Mouse (Mus musculus): Measurements from ENCODE around the gene Cux1. TPM values are rescaled to one million over a fixed set of nuclear protein-coding genes. Genes with fewer than 3 reads are reported as not detected.

Gene Cux1
- polyA plus RNA-seq, 1 experiment = 24.7 TPM

DNA sequence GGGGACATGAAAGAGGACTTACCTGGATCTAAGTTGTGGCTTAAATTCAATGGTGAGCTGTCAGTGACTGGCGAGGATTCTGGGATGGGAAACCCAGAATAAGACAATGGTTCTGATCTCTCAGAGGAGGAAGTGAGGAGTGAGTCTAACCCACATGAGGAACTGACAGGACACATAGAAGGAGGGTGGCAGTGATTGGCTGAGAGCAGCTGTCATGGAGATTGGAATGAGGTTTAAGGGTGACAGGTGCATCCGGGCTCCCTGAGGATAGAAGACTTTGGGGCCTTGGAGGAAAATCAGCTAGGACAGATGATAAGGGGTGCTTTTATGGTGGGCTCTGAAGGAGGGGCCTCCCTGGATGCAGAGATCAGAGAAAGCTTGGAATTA lies 320.8 kb downstream of the Cux1 start, which contains the start of gene Sh2b2:
Gene Sh2b2, minus strand, starts transcription at position 105 of the 387 bp plus-strand sequence.
- Histone ChIP-seq H3K36me3 (ENCODE audit: control insufficient read depth, insufficient read depth, low read length) (peaks cover 4% of the 10 kb centered on the region), H3K27me3 (ENCODE audit: control insufficient read depth, insufficient read depth, low read length) (peaks cover 9% of the 10 kb centered on the region), H3K4me3 (ENCODE audit: extremely low read depth, insufficient read depth, insufficient read length) (peak within 1 kb of the TSS; percentile 84; the same call in 1 of the 2 replicates), H3K4me1 (ENCODE audit: control insufficient read depth, insufficient read depth, insufficient read length) (peaks cover 28% of the 10 kb centered on the region), H3K27ac (ENCODE audit: insufficient read depth, low read length) (peak within 1 kb of the TSS; percentile 70)
- no peak for DNase-seq (ENCODE audit: low read depth in 1 of 2, low spot score in 2 of 2)
- 19% methylated on average over 2 of the region's 2 CpGs for WGBS
- no peak for TF ChIP-seq CTCF (IDR thresholded peaks at IDR 0.05; ENCODE audit: extremely low read depth, insufficient read depth, insufficient read length, insufficient replicate concordance)
- TF ChIP-seq POLR2A (IDR thresholded peaks at IDR 0.05; ENCODE audit: low read depth, low read length) = no peak

DNA sequence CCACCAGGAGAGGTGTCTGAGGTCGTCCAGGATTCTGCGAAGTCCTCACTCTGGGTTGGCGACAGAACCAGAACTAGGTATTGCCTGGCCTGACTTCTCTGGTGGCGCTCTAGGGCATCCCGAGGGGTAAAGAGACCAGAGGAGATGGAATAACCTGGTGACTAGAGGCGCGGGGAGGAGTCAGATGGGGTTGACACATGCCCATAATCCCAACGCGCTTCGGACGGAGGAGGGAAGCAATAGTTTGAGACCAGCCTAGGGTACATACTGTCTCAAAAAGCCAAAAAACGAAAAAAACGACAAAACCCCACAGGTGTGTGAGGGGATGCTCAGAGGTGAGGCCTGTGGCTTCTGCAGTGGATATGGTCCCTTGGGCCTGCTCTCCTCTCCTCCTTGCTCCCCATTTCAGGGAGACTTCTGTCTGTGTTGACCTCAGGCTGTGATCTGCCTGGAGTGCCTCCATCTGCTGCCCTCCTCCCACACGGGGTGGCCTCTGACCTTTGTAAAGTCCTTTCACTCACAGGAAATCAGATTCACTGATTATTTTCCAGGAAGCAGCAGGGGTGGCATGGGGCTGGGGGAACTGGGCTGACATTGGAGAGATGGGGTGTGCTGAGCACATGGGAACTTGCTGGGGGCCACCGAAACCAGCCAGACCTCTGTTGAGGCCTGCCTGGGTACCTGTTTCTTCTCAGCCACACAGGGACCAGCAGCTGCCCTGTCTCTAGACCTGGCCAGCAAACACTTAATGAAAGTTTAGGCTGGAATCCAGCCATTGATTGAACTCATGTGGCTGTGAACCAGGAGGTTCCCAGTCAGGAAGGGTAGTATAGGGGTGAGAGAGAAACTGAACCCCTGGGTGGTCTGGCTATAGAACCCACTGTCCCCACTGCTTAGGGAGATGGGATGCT lies 321.5 kb downstream of the Cux1 start:
- peaks cover 4% of the 10 kb centered on the region for H3K36me3 ChIP-seq (ENCODE audit: control insufficient read depth, insufficient read depth, low read length)
- no peak for DNase-seq (ENCODE audit: low read depth in 1 of 2, low spot score in 2 of 2)
- H3K4me1 ChIP-seq (ENCODE audit: control insufficient read depth, insufficient read depth, insufficient read length) = peaks cover 28% of the 10 kb centered on the region
- H3K4me3 ChIP-seq (ENCODE audit: extremely low read depth, insufficient read depth, insufficient read length) = peak overlapping the region; percentile 84; the same call in 1 of the 2 replicates
- H3K27ac ChIP-seq (ENCODE audit: insufficient read depth, low read length) = peak overlapping the region; percentile 70
- H3K27me3 ChIP-seq (ENCODE audit: control insufficient read depth, insufficient read depth, low read length) = peaks cover 9% of the 10 kb centered on the region
- TF ChIP-seq CTCF (IDR thresholded peaks at IDR 0.05; ENCODE audit: extremely low read depth, insufficient read depth, insufficient read length, insufficient replicate concordance) (no peak), POLR2A (IDR thresholded peaks at IDR 0.05; ENCODE audit: low read depth, low read length) (no peak)
- WGBS = 44% methylated on average over 15 of the region's 15 CpGs

DNA sequence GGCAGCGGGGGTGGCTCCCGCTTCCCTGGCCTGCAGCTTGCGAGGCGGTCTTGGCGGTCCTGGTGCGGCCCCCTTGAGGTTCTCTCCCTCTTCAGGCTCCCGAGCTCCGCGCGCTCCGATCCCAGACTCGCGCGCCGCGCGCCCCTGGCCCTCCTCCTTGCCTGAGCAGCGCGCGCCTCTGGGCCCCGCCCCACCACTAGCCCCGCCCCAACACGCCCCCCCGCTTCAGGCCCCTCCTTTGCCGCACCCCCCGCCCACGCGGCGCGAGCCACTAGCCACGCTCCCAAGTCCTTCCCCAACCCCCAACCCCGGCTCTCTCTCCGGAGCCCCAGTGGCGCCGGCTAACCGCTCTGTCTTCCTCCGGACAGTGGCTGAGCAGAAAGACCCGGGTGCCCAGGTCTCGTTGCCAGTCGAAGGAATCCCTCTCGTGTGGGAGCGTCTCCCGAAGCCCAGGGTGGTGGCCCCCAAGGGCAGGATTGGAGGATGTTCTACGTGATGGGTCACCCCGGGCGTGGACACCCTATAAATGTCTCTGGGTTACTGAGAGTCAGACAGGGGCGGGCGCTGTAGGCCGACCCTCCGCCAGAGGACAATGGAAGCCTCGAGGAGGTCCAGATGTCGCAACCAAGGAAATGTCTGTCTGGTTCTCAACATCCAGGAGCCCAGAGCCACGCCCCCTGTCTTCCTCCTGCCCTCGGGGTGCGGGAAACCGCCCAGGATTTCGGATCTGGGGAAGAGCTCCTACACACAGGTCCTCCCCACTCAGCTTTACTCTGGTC lies 322.3 kb downstream of the Cux1 start:
- Histone ChIP-seq H3K36me3 (ENCODE audit: control insufficient read depth, insufficient read depth, low read length) (no peaks in the 10 kb centered on the region), H3K27me3 (ENCODE audit: control insufficient read depth, insufficient read depth, low read length) (peaks cover 9% of the 10 kb centered on the region), H3K27ac (ENCODE audit: insufficient read depth, low read length) (peak overlapping the region; percentile 70), H3K4me1 (ENCODE audit: control insufficient read depth, insufficient read depth, insufficient read length) (peaks cover 28% of the 10 kb centered on the region), H3K4me3 (ENCODE audit: extremely low read depth, insufficient read depth, insufficient read length) (peak overlapping the region; percentile 84)
- WGBS = 3% methylated on average over 48 of the region's 57 CpGs
- TF ChIP-seq CTCF (IDR thresholded peaks at IDR 0.05; ENCODE audit: extremely low read depth, insufficient read depth, insufficient read length, insufficient replicate concordance) = no peak
- TF ChIP-seq POLR2A (IDR thresholded peaks at IDR 0.05; ENCODE audit: low read depth, low read length) = no peak
- DNase-seq (ENCODE audit: low read depth in 1 of 2, low spot score in 2 of 2) = peak in 1 of 2 experiments; percentile 73

DNA sequence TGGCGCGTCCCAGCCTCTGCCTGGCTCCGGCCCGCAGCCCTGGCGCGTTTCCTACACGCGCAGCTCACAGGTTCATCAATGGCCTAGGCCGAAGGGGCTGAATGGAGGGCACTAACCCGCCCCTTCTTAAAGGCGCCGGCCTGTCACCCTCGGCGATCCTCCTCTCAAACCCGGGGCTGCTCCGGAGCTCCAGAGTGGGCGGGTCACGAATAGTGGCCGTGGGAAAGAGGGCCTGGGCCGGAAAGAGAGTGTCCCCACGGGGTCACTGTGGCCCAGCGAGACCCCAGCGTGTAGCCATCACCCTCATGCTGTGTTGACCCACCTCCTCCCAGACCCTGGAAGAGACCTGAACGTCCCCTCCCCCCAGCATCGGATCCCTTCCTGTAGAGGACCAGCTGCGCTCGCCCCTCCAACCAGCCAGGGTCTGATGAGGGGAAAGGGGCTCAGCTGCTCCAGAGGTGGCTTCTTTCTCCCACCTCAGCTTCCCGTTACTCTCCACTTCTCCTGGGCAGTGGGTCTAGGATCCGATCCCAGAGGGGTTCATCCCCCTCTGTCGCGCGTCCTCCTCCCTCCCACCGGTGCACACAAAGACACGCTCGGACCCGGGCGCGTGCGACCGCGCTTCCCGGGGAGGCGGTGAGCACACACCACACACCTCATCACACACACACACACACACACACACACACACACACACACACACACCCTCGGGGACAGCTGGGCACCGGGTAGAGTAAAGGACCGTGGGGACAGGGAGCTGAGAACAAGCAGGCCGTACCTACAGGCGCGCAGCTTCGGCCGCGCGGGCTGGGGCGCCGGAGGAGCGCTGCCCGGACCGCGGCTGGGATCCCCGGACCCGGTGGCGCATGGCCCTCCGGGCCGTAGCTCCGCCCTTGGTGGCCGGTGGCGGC lies 323.2 kb downstream of the Cux1 start:
- peak overlapping the region; percentile 84 for H3K4me3 ChIP-seq (ENCODE audit: extremely low read depth, insufficient read depth, insufficient read length)
- peaks cover 9% of the 10 kb centered on the region for H3K27me3 ChIP-seq (ENCODE audit: control insufficient read depth, insufficient read depth, low read length)
- TF ChIP-seq CTCF (IDR thresholded peaks at IDR 0.05; ENCODE audit: extremely low read depth, insufficient read depth, insufficient read length, insufficient replicate concordance) = no peak
- TF ChIP-seq POLR2A (IDR thresholded peaks at IDR 0.05; ENCODE audit: low read depth, low read length) = no peak
- WGBS = 1% methylated on average over 65 of the region's 67 CpGs
- peaks cover 28% of the 10 kb centered on the region for H3K4me1 ChIP-seq (ENCODE audit: control insufficient read depth, insufficient read depth, insufficient read length)
- no peaks in the 10 kb centered on the region for H3K36me3 ChIP-seq (ENCODE audit: control insufficient read depth, insufficient read depth, low read length)
- no peak overlapping the region for H3K27ac ChIP-seq (ENCODE audit: insufficient read depth, low read length)
- DNase-seq (ENCODE audit: low read depth in 1 of 2, low spot score in 2 of 2) = no peak

DNA sequence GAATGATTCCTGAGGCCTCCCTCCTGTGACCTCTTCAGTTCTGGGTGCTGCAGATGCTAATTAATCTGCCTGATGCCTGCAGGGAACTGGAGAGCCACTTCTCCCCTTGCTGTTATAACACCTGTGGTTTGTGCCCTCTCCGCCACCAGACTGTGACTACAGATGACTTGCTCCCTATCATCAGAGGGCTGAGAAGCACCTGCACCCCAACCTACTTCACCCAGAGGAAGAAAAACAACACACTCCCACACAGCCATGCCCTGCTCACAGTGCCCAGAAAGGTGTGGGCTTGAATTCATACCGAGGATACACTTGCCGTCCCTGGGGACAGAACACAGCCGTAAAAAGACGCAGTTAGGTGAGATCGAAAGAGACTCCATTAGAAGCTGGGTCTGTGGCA lies 326.1 kb downstream of the Cux1 start:
- no peak for TF ChIP-seq CTCF (IDR thresholded peaks at IDR 0.05; ENCODE audit: extremely low read depth, insufficient read depth, insufficient read length, insufficient replicate concordance)
- no peak for TF ChIP-seq POLR2A (IDR thresholded peaks at IDR 0.05; ENCODE audit: low read depth, low read length)
- 73% methylated on average over 6 of the region's 6 CpGs for WGBS
- Histone ChIP-seq H3K4me1 (ENCODE audit: control insufficient read depth, insufficient read depth, insufficient read length) (peaks cover 24% of the 10 kb centered on the region), H3K36me3 (ENCODE audit: control insufficient read depth, insufficient read depth, low read length) (no peaks in the 10 kb centered on the region), H3K27ac (ENCODE audit: insufficient read depth, low read length) (no peak overlapping the region), H3K4me3 (ENCODE audit: extremely low read depth, insufficient read depth, insufficient read length) (no peak overlapping the region), H3K27me3 (ENCODE audit: control insufficient read depth, insufficient read depth, low read length) (peaks cover 9% of the 10 kb centered on the region)
- peak in 1 of 2 experiments; percentile 23 for DNase-seq (ENCODE audit: low read depth in 1 of 2, low spot score in 2 of 2)

DNA sequence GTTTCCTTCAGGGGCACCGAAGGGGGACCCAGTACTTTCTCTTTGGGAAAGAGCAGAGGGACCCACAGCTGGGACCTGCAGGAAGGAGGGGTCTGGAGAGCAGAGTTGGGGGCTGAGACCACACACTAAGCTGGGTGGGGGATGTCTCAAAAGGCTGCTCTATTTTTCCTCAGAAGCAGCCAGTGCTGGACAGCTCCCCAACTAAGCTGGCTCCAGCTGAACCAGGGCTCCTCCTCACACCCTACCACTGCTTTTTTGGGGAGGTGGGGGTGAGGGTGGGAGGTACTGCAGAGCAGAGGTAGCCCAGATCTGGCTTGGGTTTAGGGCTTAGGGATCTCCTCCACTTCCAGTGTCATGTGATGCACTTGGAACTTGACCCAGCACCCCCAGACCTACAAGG lies 326.9 kb downstream of the Cux1 start:
- 87% methylated on average over 1 of the region's 1 CpGs for WGBS
- peaks cover 17% of the 10 kb centered on the region for H3K4me1 ChIP-seq (ENCODE audit: control insufficient read depth, insufficient read depth, insufficient read length)
- DNase-seq (ENCODE audit: low read depth in 1 of 2, low spot score in 2 of 2) = no peak
- H3K36me3 ChIP-seq (ENCODE audit: control insufficient read depth, insufficient read depth, low read length) = no peaks in the 10 kb centered on the region
- TF ChIP-seq POLR2A (IDR thresholded peaks at IDR 0.05; ENCODE audit: low read depth, low read length) = no peak
- no peak overlapping the region for H3K27ac ChIP-seq (ENCODE audit: insufficient read depth, low read length)
- H3K4me3 ChIP-seq (ENCODE audit: extremely low read depth, insufficient read depth, insufficient read length) = no peak overlapping the region
- H3K27me3 ChIP-seq (ENCODE audit: control insufficient read depth, insufficient read depth, low read length) = peaks cover 9% of the 10 kb centered on the region
